Mouse (Mus musculus) urinary bladder, postnatal 0 days (tissue): Measurements from ENCODE around the gene Pde3a. TPM values are rescaled to one million over a fixed set of nuclear protein-coding genes. Genes with fewer than 3 reads are reported as not detected.

Experiments used
- polyA plus RNA-seq: library from polyadenylated mRNA; unstranded; fragments of >200 nt; fragmentation: Nextera tagmentation; extraction: Ambion mirVana; gene quantifications from 2 replicates; pipeline ENCODE4 v1.2.1, GENCODE M21; 2015

Pde3a gene
- polyA plus RNA-seq: 6.3 TPM in 2 replicates

GRCm38 (mm10) chr6:141248691-141249584, at the start of gene Pde3a:
TSS of gene Pde3a (plus strand) at chr6:141249269.

GRCm38 (mm10) chr6:141523747-141524640, 274.9 kb downstream of the Pde3a start, which contains the start of gene Slco1c1:
TSS of gene Slco1c1 (plus strand) at chr6:141524368.

